Mouse (Mus musculus): Measurements from ENCODE around the gene Akap12. TPM values are rescaled to one million over a fixed set of nuclear protein-coding genes. Genes with fewer than 3 reads are reported as not detected.

The Akap12 gene
- polyA plus RNA-seq, 1 experiment from 2014 or later: 58.9 TPM

DNA sequence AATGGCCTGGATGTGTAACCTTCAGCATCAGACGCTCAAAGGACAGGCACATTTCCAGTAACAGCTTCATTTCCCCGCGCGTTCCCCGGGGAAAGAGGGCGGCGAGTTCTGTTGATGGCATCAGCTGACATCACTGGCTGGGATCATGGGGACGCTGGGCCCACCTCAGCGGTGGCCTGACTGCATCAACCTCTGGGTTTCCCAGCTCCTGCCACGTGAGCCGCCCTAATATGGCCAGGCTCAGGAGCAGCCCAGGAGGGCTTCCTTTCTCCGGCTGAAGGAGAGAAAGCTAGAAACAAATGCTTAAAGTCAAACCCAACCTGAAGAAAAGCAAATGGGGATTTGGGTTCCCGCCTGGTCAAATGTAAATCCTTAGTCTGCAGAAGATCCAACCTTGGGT, 539 bp upstream of the Akap12 start:
- peak; percentile 62; the same call in 1 of the 2 replicates for ATAC-seq (ENCODE audit: insufficient read depth)
- Histone ChIP-seq H3K27ac (ENCODE audit: low read depth) (0 out of 2 replicates have a peak overlapping the region, but pooled peaks have one; percentile 19), H3K4me2 (peak overlapping the region; percentile 95), H3K9ac (peak overlapping the region; percentile 71; the same call in 1 of the 2 replicates), H3K36me3 (ENCODE audit: insufficient read depth) (no peaks in the 10 kb centered on the region), H3K27me3 (ENCODE audit: insufficient read depth, low read length) (no peaks in the 10 kb centered on the region), H3K4me3 (ENCODE audit: low read depth, low read length) (peak overlapping the region; percentile 70), H3K4me1 (ENCODE audit: insufficient read depth) (no peaks in the 10 kb centered on the region), H3K9me3 (ENCODE audit: low read depth, low read length) (no peaks in the 10 kb centered on the region)
- DNase-seq: peak; percentile 61
- no peak for TF ChIP-seq CTCF (IDR thresholded peaks at IDR 0.05; ENCODE audit: low read depth)
- 5% methylated on average over 13 of the region's 13 CpGs for WGBS

GRCm38 (mm10) chr10:4266931-4267310, 741 bp downstream of the Akap12 start:
- Histone ChIP-seq H3K27ac (ENCODE audit: low read depth) (peak overlapping the region; percentile 58; the same call in 1 of the 2 replicates), H3K9me3 (ENCODE audit: low read depth, low read length) (no peaks in the 10 kb centered on the region), H3K9ac (peak overlapping the region; percentile 71), H3K36me3 (ENCODE audit: insufficient read depth) (no peaks in the 10 kb centered on the region), H3K27me3 (ENCODE audit: insufficient read depth, low read length) (no peaks in the 10 kb centered on the region), H3K4me2 (peak overlapping the region; percentile 95), H3K4me3 (ENCODE audit: low read depth, low read length) (peak overlapping the region; percentile 70), H3K4me1 (ENCODE audit: insufficient read depth) (no peaks in the 10 kb centered on the region)
- DNase-seq: peak; percentile 58
- 1% methylated on average over 11 of the region's 11 CpGs for WGBS
- peak; percentile 19; the same call in 1 of the 2 replicates for TF ChIP-seq CTCF (IDR thresholded peaks at IDR 0.05; ENCODE audit: low read depth)
- ATAC-seq (ENCODE audit: insufficient read depth): peak; percentile 67

- no peak for TF ChIP-seq CTCF (IDR thresholded peaks at IDR 0.05; ENCODE audit: low read depth)
- Histone ChIP-seq H3K4me2 (peak overlapping the region; percentile 95), H3K27ac (ENCODE audit: low read depth) (no peak overlapping the region), H3K4me3 (ENCODE audit: low read depth, low read length) (peak overlapping the region; percentile 70), H3K27me3 (ENCODE audit: insufficient read depth, low read length) (no peaks in the 10 kb centered on the region), H3K36me3 (ENCODE audit: insufficient read depth) (no peaks in the 10 kb centered on the region), H3K9me3 (ENCODE audit: low read depth, low read length) (no peaks in the 10 kb centered on the region), H3K4me1 (ENCODE audit: insufficient read depth) (no peaks in the 10 kb centered on the region), H3K9ac (no peak overlapping the region)
- no peak for ATAC-seq (ENCODE audit: insufficient read depth)
- DNase-seq: no peak
- 76% methylated on average over 7 of the region's 7 CpGs for WGBS
These were observed 1.3 kb downstream of the Akap12 start for GRCm38 (mm10) chr10:4267481-4267880.

DNA sequence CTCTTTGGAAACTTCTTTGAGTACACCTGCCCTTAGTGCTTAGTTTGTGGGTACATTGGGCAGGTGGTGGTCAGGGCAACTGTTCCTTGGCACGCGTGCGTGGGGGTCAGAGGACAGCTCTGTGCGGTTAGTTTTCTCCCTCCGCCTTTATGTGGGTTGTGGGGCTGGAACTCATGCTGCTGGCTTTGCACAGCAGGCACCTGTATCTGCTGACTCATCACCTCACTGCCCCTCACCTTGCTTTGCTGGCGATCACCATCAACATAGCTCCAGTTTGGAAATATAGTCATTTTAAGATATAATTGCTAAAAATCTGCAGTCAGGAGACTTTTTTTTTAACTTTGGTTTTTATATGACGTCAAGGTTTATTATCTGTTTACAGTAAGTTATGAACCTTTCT, 2.0 kb downstream of the Akap12 start:
- Histone ChIP-seq H3K4me1 (ENCODE audit: insufficient read depth) (no peaks in the 10 kb centered on the region), H3K4me3 (ENCODE audit: low read depth, low read length) (no peak overlapping the region), H3K27ac (ENCODE audit: low read depth) (no peak overlapping the region), H3K9me3 (ENCODE audit: low read depth, low read length) (no peaks in the 10 kb centered on the region), H3K36me3 (ENCODE audit: insufficient read depth) (no peaks in the 10 kb centered on the region), H3K4me2 (peak overlapping the region; percentile 95; the same call in 1 of the 2 replicates), H3K27me3 (ENCODE audit: insufficient read depth, low read length) (no peaks in the 10 kb centered on the region), H3K9ac (no peak overlapping the region)
- DNase-seq: no peak
- 89% methylated on average over 7 of the region's 7 CpGs for WGBS
- ATAC-seq (ENCODE audit: insufficient read depth): no peak
- TF ChIP-seq CTCF (IDR thresholded peaks at IDR 0.05; ENCODE audit: low read depth): no peak

GRCm38 (mm10) chr10:4275572-4275971, 9.4 kb downstream of the Akap12 start:
- Histone ChIP-seq H3K4me1 (ENCODE audit: insufficient read depth) (peaks cover 4% of the 10 kb centered on the region; the same call in 1 of the 2 replicates), H3K4me3 (ENCODE audit: low read depth, low read length) (no peak overlapping the region), H3K27ac (ENCODE audit: low read depth) (no peak overlapping the region), H3K9me3 (ENCODE audit: low read depth, low read length) (no peaks in the 10 kb centered on the region), H3K36me3 (ENCODE audit: insufficient read depth) (no peaks in the 10 kb centered on the region), H3K4me2 (no peak overlapping the region), H3K27me3 (ENCODE audit: insufficient read depth, low read length) (no peaks in the 10 kb centered on the region), H3K9ac (no peak overlapping the region)
- 84% methylated on average over 10 of the region's 10 CpGs for WGBS
- DNase-seq (no peak), ATAC-seq (ENCODE audit: insufficient read depth) (no peak)
- TF ChIP-seq CTCF (IDR thresholded peaks at IDR 0.05; ENCODE audit: low read depth): no peak

DNA sequence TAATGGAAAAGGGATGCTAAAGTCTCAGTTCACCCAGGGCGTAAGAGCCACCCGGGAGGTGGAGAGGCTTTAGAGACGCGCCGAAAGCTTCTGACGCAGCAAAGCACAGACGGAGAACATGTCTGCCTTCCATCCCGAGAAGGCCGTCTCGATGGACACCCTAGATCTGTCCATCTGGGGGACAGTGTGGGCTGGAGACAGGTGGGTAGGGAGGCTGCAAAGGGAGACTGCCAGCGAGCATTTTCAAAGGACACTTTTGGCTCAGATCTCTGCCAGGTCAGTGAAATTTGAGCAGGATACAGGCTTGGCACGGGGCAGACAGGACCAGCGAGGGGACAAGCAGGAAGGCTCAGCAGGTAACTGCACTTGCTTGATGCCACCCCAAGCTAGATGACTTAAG, 9.9 kb downstream of the Akap12 start:
- WGBS: 90% methylated on average over 13 of the region's 13 CpGs
- Histone ChIP-seq H3K27me3 (ENCODE audit: insufficient read depth, low read length) (no peaks in the 10 kb centered on the region), H3K4me2 (no peak overlapping the region), H3K9ac (no peak overlapping the region), H3K4me3 (ENCODE audit: low read depth, low read length) (no peak overlapping the region), H3K27ac (ENCODE audit: low read depth) (no peak overlapping the region), H3K9me3 (ENCODE audit: low read depth, low read length) (no peaks in the 10 kb centered on the region), H3K36me3 (ENCODE audit: insufficient read depth) (no peaks in the 10 kb centered on the region), H3K4me1 (ENCODE audit: insufficient read depth) (peaks cover 4% of the 10 kb centered on the region; the same call in 1 of the 2 replicates)
- DNase-seq: no peak
- TF ChIP-seq CTCF (IDR thresholded peaks at IDR 0.05; ENCODE audit: low read depth): no peak
- no peak for ATAC-seq (ENCODE audit: insufficient read depth)

- TF ChIP-seq CTCF (IDR thresholded peaks at IDR 0.05; ENCODE audit: low read depth): no peak
- no peak overlapping the region for H3K4me3 ChIP-seq (ENCODE audit: low read depth, low read length)
- H3K27ac ChIP-seq (ENCODE audit: low read depth): no peak overlapping the region
- ATAC-seq (ENCODE audit: insufficient read depth) (no peak; the same call in 1 of the 2 replicates), DNase-seq (peak; percentile 60)
- H3K4me1 ChIP-seq (ENCODE audit: insufficient read depth): peaks cover 4% of the 10 kb centered on the region; the same call in 1 of the 2 replicates
- no peaks in the 10 kb centered on the region for H3K36me3 ChIP-seq (ENCODE audit: insufficient read depth)
- H3K9ac ChIP-seq: no peak overlapping the region
- WGBS: 38% methylated on average over 6 of the region's 6 CpGs
- H3K4me2 ChIP-seq: no peak overlapping the region
- H3K27me3 ChIP-seq (ENCODE audit: insufficient read depth, low read length): no peaks in the 10 kb centered on the region
- H3K9me3 ChIP-seq (ENCODE audit: low read depth, low read length): no peaks in the 10 kb centered on the region
These were observed 11.9 kb downstream of the Akap12 start for GRCm38 (mm10) chr10:4278041-4278440.

Measured in lung, embryonic 14.5 days (tissue).